Mouse (Mus musculus): ENCODE measurements around the gene Pcgf6. TPM values are rescaled to one million over a fixed set of nuclear protein-coding genes. Genes with fewer than 3 reads are reported as not detected.

The Pcgf6 gene
- polyA plus RNA-seq, 1 experiment from 2014 or later, result 32.3 TPM

Other genes starting within 250 kb of the Pcgf6 start
- gene Ina, start 36.2 kb downstream of the Pcgf6 start, polyA plus RNA-seq (2015; fragmentation: Nextera tagmentation; extraction: Ambion mirVana), result 272 and 295 TPM in 2 replicates
- gene Nt5c2, start 35.8 kb downstream of the Pcgf6 start, polyA plus RNA-seq (2015; fragmentation: Nextera tagmentation; extraction: Ambion mirVana), result 76.8 and 81.4 TPM in 2 replicates
- gene Taf5, start 16.8 kb upstream of the Pcgf6 start, polyA plus RNA-seq (2015; fragmentation: Nextera tagmentation; extraction: Ambion mirVana), result 5.8 and 6.0 TPM in 2 replicates
- 1,159 and 1,247 TPM in 2 replicates for gene Usmg5, start 39.7 kb upstream of the Pcgf6 start, polyA plus RNA-seq (2015; fragmentation: Nextera tagmentation; extraction: Ambion mirVana)
- 7.5 and 8.1 TPM in 2 replicates for gene Pdcd11, start 39.9 kb upstream of the Pcgf6 start, polyA plus RNA-seq (2015; fragmentation: Nextera tagmentation; extraction: Ambion mirVana)
- 0.84 and 1.4 TPM in 2 replicates for gene Calhm2, start 87.4 kb upstream of the Pcgf6 start, polyA plus RNA-seq (2015; fragmentation: Nextera tagmentation; extraction: Ambion mirVana)
- not detected in 2 replicates for gene Calhm1, start 93.3 kb upstream of the Pcgf6 start, polyA plus RNA-seq (2015; fragmentation: Nextera tagmentation; extraction: Ambion mirVana)
- gene Calhm3, start 106.9 kb upstream of the Pcgf6 start, polyA plus RNA-seq (2015; fragmentation: Nextera tagmentation; extraction: Ambion mirVana), result not detected in 2 replicates
- gene Neurl1a, start 127.9 kb upstream of the Pcgf6 start, polyA plus RNA-seq (2015; fragmentation: Nextera tagmentation; extraction: Ambion mirVana), result 7.2 and 11.0 TPM in 2 replicates

Data from forebrain, embryonic 16.5 days (tissue).